Mouse (Mus musculus) embryonic facial prominence, embryonic 14.5 days (tissue): ENCODE results near the gene Gm11020. TPM values are rescaled to one million over a fixed set of nuclear protein-coding genes. Genes with fewer than 3 reads are reported as not detected.
A peak's percentile ranks its signal among the peaks of the same experiment; 100 is the strongest.

Experiments
- ATAC-seq: fragments of 200-750 bp; cut with Nextera tagmentation; 2 replicates; pipeline ENCODE4 v1.8.0; 2017; ENCODE audit warnings: low read depth, moderate number of reproducible peaks, moderate TSS enrichment
- DNase-seq: peaks from one replicate; pipeline ENCODE4 v3.0.0-alpha.2; 2015; ENCODE audit warnings: low spot score
- H3K27ac ChIP-seq: fragments of 300-500 bp; sonication (generic); replicated peaks from 2 replicates; pipeline ENCODE4 v1.5.1; 2014; ENCODE audit warnings: low read depth, mild to moderate bottlenecking, low read length, moderate library complexity
- H3K27me3 ChIP-seq: fragments of 300-500 bp; sonication (generic); replicated peaks from 2 replicates; pipeline ENCODE4 v1.6.1; 2014; ENCODE audit warnings: low read length; ENCODE audit not compliant: control insufficient read depth, insufficient read depth
- H3K36me3 ChIP-seq: fragments of 300-500 bp; sonication (generic); 2 replicates; pipeline ENCODE4 v1.6.1; 2014; ENCODE audit warnings: low read length, mixed read lengths; ENCODE audit not compliant: control insufficient read depth, insufficient read depth
- H3K4me1 ChIP-seq: fragments of 300-500 bp; sonication (generic); 2 replicates; pipeline ENCODE4 v1.6.1; 2014; ENCODE audit warnings: antibody characterized with exemption, low read length; ENCODE audit not compliant: control insufficient read depth, insufficient read depth
- H3K4me2 ChIP-seq: fragments of 300-500 bp; sonication (generic); 2 replicates; pipeline ENCODE4 v1.6.1; 2014; ENCODE audit warnings: low read depth, mild to moderate bottlenecking, low read length, moderate library complexity, mixed read lengths
- H3K4me3 ChIP-seq: fragments of 300-500 bp; sonication (generic); 2 replicates; pipeline ENCODE4 v1.5.1; 2014; ENCODE audit warnings: low read depth, mild to moderate bottlenecking, low read length
- H3K9ac ChIP-seq: fragments of 300-500 bp; sonication (generic); 2 replicates; pipeline ENCODE4 v1.6.1; 2014; ENCODE audit warnings: low read depth, mild to moderate bottlenecking, low read length, moderate library complexity, mixed read lengths
- H3K9me3 ChIP-seq: fragments of 300-500 bp; sonication (generic); 2 replicates; pipeline ENCODE4 v1.6.1; 2016; ENCODE audit warnings: low read length; ENCODE audit not compliant: control insufficient read depth
- WGBS: fragments of 180-500 bp; shearing (Covaris S2); extraction: QIAGEN DNeasy Blood & Tissue Kit; methylation state at CpG from one replicate; pipeline ENCODE4 v1.1.7; 2014; 5-methylcytosine and 5-hydroxymethylcytosine counted together
- polyA plus RNA-seq: library from polyadenylated mRNA; unstranded; fragments of >200 nt; fragmentation: Nextera tagmentation; extraction: Ambion mirVana; gene quantifications from 2 replicates; pipeline ENCODE4 v1.2.1, GENCODE M21; 2014

The Gm11020 gene
- polyA plus RNA-seq, 1 experiment from 2014 or later: not detected

DNA sequence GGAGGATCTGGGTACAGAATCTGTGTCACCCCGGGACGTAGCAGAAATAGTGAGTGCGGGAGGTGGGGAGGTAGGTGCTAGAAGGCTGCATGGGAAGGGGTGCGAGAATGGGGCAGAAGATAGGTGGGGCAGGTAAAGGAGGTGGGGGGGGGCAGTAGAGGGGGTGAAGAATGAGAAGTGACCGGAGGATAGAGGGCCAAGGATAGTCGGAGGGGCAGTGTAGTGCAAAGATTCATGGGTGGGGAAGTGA lies 18.5 kb downstream of the Gm11020 start:
- Histone ChIP-seq H3K4me2 (peak overlapping the region; percentile 84), H3K36me3 (0 out of 2 replicates have a peak, but pooled peaks cover 8% of the 10 kb centered on the region), H3K4me3 (peak overlapping the region; percentile 65), H3K9me3 (no peaks in the 10 kb centered on the region), H3K27me3 (no peaks in the 10 kb centered on the region), H3K27ac (peak overlapping the region; percentile 89), H3K9ac (peak overlapping the region; percentile 93), H3K4me1 (peaks cover 11% of the 10 kb centered on the region; the same call in 1 of the 2 replicates)
- no peak; the same call in 1 of the 2 replicates for ATAC-seq
- no peak for DNase-seq
- 5% methylated on average over 6 of the region's 6 CpGs for WGBS

DNA sequence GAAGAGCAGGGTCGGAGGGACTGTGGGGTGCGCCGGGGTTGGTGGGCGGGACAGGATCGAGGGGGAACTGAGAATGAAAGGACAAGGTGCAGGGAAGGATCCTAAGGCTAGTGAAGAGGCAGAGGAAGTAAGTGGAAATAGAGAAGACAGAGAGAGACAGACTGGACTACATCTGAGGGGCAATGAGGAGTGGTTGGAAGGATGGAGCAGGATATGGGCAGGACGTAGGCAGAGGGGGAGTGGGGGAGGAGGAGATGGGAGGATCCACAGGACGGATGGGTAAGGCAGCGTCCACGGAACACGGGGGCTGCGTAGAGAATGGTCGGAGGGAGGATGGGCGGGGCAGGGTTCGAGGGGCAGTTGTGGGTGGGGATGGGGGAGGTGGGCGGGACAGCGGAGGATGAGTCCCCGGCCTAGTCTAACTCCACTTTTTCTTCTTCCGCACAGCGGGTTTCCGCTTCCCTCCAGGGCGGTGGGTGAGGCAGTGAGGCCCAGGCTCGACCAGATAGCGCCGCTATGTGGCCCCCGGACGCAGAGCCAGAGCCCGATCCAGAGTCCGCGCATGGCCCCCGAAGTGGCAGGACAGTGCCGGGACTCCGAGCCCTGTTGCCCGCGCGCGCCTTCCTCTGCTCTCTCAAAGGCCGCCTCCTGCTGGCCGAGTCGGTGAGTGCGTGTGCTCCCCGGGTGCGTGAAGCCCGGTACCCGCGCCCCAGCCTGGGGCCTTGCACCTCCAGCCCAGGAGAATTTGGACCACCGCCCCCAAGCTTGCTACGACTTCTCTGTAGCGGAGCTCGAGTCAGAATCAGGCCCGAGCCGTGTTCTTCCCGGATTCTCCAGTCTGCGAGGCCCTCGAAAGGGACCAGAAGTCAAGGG lies 19.1 kb downstream of the Gm11020 start:
- H3K4me3 ChIP-seq: peak overlapping the region; percentile 65
- H3K9ac ChIP-seq: peak overlapping the region; percentile 93
- no peaks in the 10 kb centered on the region for H3K27me3 ChIP-seq
- H3K27ac ChIP-seq: peak overlapping the region; percentile 89
- no peaks in the 10 kb centered on the region for H3K9me3 ChIP-seq
- WGBS: under 1% methylated on average over 43 of the region's 54 CpGs
- peaks cover 13% of the 10 kb centered on the region; the same call in 1 of the 2 replicates for H3K36me3 ChIP-seq
- peaks cover 11% of the 10 kb centered on the region; the same call in 1 of the 2 replicates for H3K4me1 ChIP-seq
- H3K4me2 ChIP-seq: peak overlapping the region; percentile 84
- DNase-seq: peak; percentile 94
- peak; percentile 83 for ATAC-seq

DNA sequence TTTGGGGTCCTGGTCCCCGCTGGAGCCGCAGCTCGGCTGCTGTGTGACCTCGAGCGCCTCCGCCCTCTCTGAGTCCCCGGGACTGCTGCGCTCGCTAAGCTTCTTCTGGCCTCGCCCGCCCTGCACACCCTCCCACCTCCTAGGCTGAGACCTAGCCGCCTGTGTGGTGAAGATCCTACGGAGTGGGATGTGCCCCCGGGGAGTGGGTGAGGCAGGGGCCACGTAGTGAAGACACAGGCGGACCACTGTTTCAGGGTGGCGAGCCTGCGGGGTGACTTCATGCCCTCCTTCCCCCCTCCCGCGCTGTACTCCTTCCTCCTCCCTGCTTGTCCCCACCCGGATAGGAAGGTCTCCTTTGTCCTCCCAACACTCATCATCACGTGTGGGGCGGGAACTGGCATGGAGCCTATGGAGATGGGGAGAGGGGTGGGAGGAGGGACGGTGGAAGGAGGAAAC lies 19.8 kb downstream of the Gm11020 start:
- Histone ChIP-seq H3K9me3 (no peaks in the 10 kb centered on the region), H3K9ac (peak overlapping the region; percentile 93), H3K4me1 (peaks cover 11% of the 10 kb centered on the region; the same call in 1 of the 2 replicates), H3K27ac (peak overlapping the region; percentile 89), H3K27me3 (no peaks in the 10 kb centered on the region), H3K4me3 (peak overlapping the region; percentile 65), H3K36me3 (peaks cover 14% of the 10 kb centered on the region; the same call in 1 of the 2 replicates), H3K4me2 (peak overlapping the region; percentile 84)
- WGBS: under 1% methylated on average over 16 of the region's 24 CpGs
- DNase-seq (peak; percentile 93), ATAC-seq (peak; percentile 69)

DNA sequence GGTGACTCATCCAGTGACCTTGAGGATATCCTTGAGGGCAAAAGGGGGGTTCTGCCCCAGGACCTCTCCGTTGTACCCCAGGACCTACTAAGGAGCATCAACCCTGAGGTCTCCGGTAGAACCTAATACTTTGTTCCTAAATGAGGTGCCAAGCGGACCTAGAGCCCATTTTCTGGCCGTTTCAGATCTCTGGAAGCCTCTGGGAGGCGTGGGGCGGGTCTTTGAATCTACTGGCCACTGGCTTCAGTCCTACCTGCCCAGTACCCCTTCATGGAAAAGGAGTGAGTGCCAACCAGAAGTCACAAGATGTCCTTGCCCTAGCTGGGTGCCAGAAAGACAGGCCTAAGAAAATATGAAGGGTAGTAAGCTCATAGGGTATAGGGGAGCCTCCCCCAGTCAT lies 20.3 kb downstream of the Gm11020 start:
- H3K36me3 ChIP-seq: peaks cover 18% of the 10 kb centered on the region
- peak overlapping the region; percentile 93; the same call in 1 of the 2 replicates for H3K9ac ChIP-seq
- H3K4me3 ChIP-seq: peak overlapping the region; percentile 65
- H3K9me3 ChIP-seq: no peaks in the 10 kb centered on the region
- 33% methylated on average over 6 of the region's 6 CpGs for WGBS
- peak overlapping the region; percentile 89 for H3K27ac ChIP-seq
- ATAC-seq (no peak), DNase-seq (no peak)
- peaks cover 11% of the 10 kb centered on the region; the same call in 1 of the 2 replicates for H3K4me1 ChIP-seq
- peak overlapping the region; percentile 84 for H3K4me2 ChIP-seq
- H3K27me3 ChIP-seq: no peaks in the 10 kb centered on the region

DNA sequence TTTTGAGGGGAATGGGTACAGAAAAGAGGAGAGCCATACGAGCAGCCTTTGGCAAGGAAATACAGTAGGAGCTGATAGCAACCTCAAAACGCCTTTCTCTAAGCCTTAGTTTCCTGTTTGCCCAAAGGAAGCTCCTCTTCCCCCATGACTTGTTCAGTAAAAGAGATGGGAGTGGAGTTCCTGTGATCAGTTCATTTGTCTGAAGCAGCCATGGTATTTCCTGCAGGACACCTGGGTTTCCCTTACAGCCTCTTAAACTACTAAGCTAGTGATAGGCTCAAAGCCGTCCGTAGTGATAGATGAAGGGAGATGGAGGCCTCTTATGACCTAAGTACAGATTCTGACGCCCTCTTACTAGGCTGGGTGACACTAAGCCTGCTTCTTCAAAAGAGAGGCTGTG lies 21.1 kb downstream of the Gm11020 start:
- ATAC-seq (no peak), DNase-seq (no peak)
- Histone ChIP-seq H3K36me3 (peaks cover 25% of the 10 kb centered on the region), H3K4me2 (no peak overlapping the region), H3K9ac (no peak overlapping the region), H3K27me3 (no peaks in the 10 kb centered on the region), H3K4me1 (peaks cover 11% of the 10 kb centered on the region; the same call in 1 of the 2 replicates), H3K9me3 (no peaks in the 10 kb centered on the region), H3K4me3 (no peak overlapping the region), H3K27ac (no peak overlapping the region)
- 79% methylated on average over 5 of the region's 5 CpGs for WGBS

DNA sequence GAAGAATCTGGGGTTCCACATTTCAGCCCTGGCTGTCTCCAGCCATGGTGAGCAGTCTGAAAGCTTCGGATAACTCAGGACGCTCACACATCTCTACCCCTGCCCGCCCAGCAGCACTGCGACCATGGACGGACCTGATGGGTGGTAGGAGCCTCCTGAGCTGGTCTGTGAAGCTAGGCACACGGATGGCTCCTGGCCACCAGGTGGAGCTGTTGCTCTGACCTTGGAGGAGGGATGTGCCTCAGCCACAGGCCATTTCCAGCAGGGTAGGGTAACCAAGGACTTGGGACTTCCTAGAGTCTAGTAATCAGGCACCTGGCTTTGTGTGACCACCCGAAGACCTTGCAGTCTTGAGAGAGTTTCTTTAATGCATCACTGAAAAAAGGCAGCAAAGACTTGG lies 22.6 kb downstream of the Gm11020 start:
- H3K27ac ChIP-seq: no peak overlapping the region
- no peaks in the 10 kb centered on the region for H3K9me3 ChIP-seq
- no peak overlapping the region for H3K9ac ChIP-seq
- peaks cover 11% of the 10 kb centered on the region; the same call in 1 of the 2 replicates for H3K4me1 ChIP-seq
- H3K36me3 ChIP-seq: peaks cover 37% of the 10 kb centered on the region
- WGBS: 10% methylated on average over 7 of the region's 7 CpGs
- no peaks in the 10 kb centered on the region for H3K27me3 ChIP-seq
- DNase-seq (peak; percentile 90), ATAC-seq (peak; percentile 36)
- no peak overlapping the region for H3K4me3 ChIP-seq
- no peak overlapping the region for H3K4me2 ChIP-seq

DNA sequence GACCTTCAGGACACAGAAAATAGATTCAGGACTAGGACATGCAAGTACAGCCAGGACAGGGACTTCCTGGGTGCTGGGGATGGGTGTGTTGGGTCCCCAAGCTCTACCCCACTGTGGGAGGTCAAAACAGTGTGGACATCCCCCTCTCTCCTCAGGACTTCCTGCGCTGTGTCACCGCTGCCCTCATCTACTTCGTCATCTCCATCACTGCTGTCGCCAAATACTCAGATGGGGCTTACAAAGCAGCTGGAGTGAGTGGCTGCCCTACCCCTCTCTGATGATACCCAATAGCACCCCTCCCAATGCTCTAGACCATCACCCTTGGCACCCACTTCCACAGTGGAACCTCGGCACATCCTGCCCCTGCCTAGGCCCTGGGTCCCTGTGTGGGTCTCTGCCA lies 23.3 kb downstream of the Gm11020 start:
- DNase-seq (no peak), ATAC-seq (no peak)
- H3K4me2 ChIP-seq: no peak overlapping the region
- 87% methylated on average over 4 of the region's 5 CpGs for WGBS
- H3K9me3 ChIP-seq: no peaks in the 10 kb centered on the region
- H3K4me3 ChIP-seq: no peak overlapping the region
- peaks cover 37% of the 10 kb centered on the region for H3K36me3 ChIP-seq
- no peak overlapping the region for H3K27ac ChIP-seq
- no peak overlapping the region for H3K9ac ChIP-seq
- H3K27me3 ChIP-seq: no peaks in the 10 kb centered on the region
- H3K4me1 ChIP-seq: peaks cover 7% of the 10 kb centered on the region; the same call in 1 of the 2 replicates

DNA sequence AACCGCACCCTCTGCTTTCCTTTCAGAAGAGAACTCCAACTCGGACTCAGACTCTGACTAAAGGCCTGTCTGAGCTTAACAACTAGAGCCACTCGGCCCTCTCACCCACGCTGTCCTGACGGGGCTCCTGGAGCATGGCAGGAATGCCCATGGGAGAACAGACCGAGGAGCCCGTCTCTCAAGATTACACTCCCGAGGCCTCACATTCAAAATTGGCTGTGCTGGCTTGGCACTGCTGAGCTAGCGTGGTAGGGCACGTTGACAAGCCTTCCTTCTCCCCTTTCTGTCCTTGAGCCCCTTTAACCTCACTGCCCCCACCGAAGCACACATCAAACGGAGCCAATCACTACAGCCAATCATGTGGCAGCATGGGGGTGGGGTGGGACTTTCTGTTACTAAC lies 25.3 kb downstream of the Gm11020 start:
- no peak overlapping the region for H3K4me3 ChIP-seq
- H3K4me2 ChIP-seq: no peak overlapping the region
- 0 out of 2 replicates have a peak, but pooled peaks cover 1% of the 10 kb centered on the region for H3K4me1 ChIP-seq
- no peak overlapping the region for H3K27ac ChIP-seq
- no peaks in the 10 kb centered on the region for H3K27me3 ChIP-seq
- H3K36me3 ChIP-seq: peaks cover 37% of the 10 kb centered on the region
- H3K9me3 ChIP-seq: no peaks in the 10 kb centered on the region
- no peak overlapping the region for H3K9ac ChIP-seq
- ATAC-seq (no peak), DNase-seq (no peak)
- 62% methylated on average over 11 of the region's 12 CpGs for WGBS
